Mouse (Mus musculus) gastrocnemius, postnatal 4 days (tissue): ENCODE results near the gene Ak9. TPM values are rescaled to one million over a fixed set of nuclear protein-coding genes. Genes with fewer than 3 reads are reported as not detected.

ENCODE experiments used
- DNase-seq, 2 experiments: peaks; one replicate each; pipeline ENCODE4 v3.0.0; 2021 to 2022; ENCODE audit warnings: low spot score in 2 of 2, mixed read lengths in 2 of 2
- long read RNA-seq, 2 experiments: library from polyadenylated mRNA; stranded (forward); transcript quantifications; one replicate each; pipeline ENCODE4 v2.0.0; 2021
- total RNA-seq, 2 experiments: library from RNA; stranded (reverse); gene quantifications; 2 replicates each; pipeline ENCODE4 v1.2.3; 2021

Ak9 gene
- total RNA-seq: not detected
- long read RNA-seq, experiment 1: 0 reads
- long read RNA-seq, experiment 2: 0 reads

DNA sequence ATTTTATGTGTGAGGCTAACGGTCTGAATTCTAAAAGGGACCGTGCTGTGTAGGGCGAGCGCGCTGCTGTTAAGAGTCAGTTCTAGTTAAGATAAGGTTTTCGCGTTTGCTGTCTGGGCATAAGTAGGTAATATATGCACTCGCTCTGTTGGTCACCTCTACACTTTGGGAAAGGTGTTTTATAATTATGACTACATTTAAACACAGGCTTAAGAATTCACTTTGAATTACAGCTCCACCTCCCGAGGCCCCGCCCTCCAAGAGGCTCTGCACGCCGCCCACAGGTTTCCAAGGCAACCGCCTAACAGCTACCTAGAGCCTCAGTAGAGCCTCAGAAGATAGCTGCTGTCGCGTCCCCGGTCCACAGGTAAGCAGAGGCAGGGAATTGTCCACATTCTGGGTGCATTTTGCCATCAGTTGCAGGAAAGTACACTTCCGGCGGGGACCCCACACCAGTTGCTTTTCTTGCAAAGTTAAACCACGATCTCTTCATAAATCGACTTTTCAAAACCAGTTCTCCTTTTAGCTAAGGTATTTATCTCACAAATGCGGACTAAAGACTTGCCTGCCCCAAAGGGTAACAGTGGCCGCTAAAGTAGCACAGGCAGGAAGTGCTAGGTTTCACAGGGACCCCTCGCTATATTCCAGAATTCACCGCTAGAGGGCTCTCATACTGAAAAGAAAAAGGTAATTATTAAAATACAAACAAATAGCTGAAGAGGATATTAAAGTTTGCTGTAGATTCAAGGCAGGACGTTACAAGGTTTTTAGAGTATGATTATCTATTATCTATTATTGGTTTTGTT lies at the start of gene Ak9:
Gene Ak9, plus strand, starts transcription at position 342 of the 806 bp plus-strand sequence.
- DNase-seq: peak; percentile 41 to 83

DNA sequence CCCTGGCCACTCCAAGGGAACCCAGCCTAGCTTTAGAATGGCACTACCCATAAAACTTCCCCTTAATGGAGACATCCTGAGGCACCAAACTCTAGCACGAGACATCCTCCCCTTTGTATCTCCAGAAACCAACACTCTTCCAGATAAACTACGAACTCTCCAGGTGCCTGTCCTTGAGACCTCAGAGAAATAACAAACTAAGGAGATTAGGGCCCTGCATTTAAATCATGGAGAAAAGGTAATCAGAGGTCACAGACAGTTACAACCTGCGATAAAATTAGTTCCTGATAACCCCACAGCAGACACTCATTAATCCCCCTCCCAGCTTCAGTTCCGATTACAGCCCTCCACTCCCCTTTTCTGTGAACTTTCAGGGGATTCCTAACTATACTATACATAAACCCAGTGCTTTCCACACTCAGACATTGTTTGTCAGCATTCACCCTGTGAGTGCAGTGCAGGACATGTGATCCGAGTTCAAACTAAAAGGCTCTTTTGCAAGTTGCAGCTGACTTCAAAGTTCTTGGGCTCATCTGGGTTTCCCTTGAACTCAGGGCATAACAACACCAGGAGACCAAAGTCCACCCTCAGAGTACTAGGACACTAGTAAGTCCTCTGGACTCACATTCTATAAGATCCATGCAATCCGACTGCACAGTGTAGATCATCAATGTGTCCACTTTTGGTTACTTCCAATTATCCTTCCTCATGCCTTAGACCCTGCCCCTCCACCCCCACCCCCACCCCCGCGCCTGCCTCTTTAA lies 43.4 kb upstream of the Ak9 start:
- DNase-seq: no peak

DNA sequence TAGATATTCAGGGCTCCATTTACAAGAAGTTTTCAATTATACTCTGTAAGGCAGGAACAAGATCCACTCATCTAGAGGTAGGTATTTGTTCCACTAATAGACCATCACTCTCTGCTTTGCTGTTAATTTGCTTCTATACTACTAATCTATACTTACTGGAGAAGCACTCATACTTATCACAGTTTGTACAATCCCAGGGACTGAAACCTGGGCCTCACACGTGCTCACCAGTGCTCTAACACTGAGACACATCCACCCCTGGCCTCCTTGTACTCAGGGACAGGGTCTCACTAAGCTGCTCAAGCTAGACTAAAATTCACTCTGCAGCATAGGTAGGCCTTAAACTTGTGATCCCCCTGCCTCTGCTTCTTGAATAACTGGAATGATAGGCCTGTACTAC lies 42.6 kb upstream of the Ak9 start:
- no peak for DNase-seq

GRCm38 (mm10) chr10:41261889-41262288 lies 41.9 kb upstream of the Ak9 start:
- no peak for DNase-seq

GRCm38 (mm10) chr10:41271860-41272259 lies 31.9 kb upstream of the Ak9 start:
- no peak for DNase-seq

- DNase-seq: no peak
Observed at GRCm38 (mm10) chr10:41274871-41275270, 28.9 kb upstream of the Ak9 start.

GRCm38 (mm10) chr10:41278808-41279207 lies 25.0 kb upstream of the Ak9 start:
- no peak for DNase-seq

DNA sequence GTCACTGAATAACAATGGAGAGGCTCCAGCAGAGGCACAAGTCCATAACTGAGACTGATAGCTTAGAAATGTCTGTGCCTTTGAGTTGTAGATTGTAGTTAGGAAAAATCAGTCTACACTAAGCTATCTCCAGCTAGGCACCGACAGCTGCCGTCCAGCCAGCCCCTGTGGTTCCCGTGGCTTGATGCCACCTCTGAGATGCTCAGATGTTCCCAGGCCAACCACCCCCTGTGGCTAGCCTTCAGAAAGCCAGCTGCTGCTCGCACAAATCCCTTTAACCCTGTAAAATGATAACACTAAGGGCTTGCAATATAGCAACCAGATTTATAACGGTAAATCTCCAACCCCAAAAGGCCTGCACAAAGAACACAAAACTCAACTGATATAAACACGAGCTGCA lies 23.6 kb upstream of the Ak9 start:
- DNase-seq: no peak

GRCm38 (mm10) chr10:41280796-41281195 lies 23.0 kb upstream of the Ak9 start:
- DNase-seq: no peak

- no peak for DNase-seq
Observed at GRCm38 (mm10) chr10:41282086-41282485, 21.7 kb upstream of the Ak9 start.

GRCm38 (mm10) chr10:41287618-41288017 lies 16.2 kb upstream of the Ak9 start:
- DNase-seq: no peak

- no peak for DNase-seq
Observed at GRCm38 (mm10) chr10:41288074-41288473, 15.7 kb upstream of the Ak9 start.

DNA sequence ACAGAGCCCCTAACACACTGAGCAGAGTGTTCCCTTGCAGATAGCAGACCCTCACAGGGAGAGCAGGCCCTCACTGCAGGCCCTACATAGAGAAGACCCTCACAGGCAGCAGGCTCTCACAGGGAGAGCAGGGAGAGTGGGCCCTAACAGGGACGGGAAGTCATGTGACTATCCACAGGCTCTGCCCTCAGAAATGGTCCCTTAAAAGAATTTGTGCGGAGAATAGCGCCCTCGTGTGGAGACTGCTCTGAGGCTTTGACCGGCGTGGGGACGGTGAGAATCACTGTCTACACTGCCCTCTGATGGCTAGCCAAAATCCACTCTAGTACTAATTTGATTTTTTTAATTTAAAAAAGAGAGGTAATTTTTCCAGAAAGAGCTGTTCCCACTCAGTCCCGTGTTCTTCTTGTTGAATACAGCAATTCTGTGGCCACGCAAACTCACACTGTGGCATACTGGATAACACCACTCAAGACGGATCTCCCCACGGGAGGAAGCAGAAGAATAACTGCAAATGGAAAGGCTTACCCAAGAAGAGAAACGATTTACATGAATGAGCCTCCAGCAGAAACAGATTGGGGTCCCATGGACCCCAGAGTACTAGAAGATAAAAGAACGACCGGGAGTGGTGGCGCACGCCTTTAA lies 14.9 kb upstream of the Ak9 start:
- peak; percentile 69 to 84 for DNase-seq

GRCm38 (mm10) chr10:41291021-41291420 lies 12.8 kb upstream of the Ak9 start:
- DNase-seq: no peak

- no peak for DNase-seq
Observed at GRCm38 (mm10) chr10:41293019-41293418, 10.8 kb upstream of the Ak9 start.

DNA sequence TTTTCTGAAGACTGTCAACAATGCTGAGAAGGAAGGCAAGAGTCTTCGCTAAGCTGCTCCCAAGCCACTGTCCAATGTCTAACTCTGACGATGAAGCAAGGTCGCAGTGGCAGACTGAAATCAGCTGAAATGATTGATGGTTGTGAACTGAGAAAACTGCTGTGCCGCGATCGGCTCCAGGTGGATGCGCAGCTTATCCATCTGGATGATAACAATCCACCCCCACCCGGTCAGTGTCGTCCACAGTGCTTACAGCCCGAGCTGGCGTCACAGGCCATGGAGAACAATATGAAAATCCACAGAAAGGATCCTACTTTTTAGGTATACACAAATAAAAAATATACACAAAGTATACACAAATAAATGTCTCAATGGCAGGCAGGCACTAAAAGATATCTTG lies 9.0 kb upstream of the Ak9 start:
- no peak for DNase-seq

DNA sequence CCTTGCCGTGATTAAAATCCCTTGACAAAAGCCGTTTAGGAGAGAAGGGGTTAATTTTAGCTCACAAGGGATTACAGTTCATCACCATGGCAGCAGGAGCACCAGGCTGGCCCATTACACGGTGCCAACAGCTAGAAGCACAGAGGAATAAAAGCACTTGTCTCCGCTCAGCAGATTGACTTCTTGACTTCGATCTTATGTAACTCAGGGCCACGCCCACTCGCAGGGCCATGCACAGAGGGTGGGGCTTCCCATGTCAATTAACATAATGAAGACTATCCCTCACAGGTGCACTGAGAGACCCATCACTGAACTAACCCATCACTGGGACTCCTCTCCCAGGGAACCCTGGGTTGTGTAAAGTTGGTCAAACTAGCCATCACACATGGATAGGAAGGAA lies 8.6 kb upstream of the Ak9 start:
- DNase-seq: no peak

DNA sequence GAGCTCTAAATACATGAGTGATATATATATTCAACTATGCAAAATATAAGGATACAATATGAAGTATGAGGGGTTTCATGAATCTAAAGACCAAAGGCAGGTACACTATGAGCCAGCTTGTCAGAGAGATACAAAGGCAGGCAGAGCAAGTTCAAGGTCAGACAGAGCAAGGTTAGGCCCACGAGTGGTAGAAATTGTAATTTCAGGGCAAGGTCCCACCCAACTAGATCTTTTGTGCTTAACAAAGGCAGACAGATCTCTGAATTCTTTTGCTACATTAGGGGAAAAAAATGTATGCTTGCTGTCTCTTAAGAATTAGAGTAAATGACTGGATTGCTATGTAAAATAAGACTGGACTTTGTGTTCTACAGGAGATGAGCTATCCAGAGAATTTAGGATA lies 3.6 kb upstream of the Ak9 start:
- no peak for DNase-seq

GRCm38 (mm10) chr10:41302689-41303431 lies 920 bp upstream of the Ak9 start, which contains the start of gene Fig4:
Gene Fig4 (minus strand): TSS chr10:41303260.
- DNase-seq: peak; percentile 72 to 89

DNA sequence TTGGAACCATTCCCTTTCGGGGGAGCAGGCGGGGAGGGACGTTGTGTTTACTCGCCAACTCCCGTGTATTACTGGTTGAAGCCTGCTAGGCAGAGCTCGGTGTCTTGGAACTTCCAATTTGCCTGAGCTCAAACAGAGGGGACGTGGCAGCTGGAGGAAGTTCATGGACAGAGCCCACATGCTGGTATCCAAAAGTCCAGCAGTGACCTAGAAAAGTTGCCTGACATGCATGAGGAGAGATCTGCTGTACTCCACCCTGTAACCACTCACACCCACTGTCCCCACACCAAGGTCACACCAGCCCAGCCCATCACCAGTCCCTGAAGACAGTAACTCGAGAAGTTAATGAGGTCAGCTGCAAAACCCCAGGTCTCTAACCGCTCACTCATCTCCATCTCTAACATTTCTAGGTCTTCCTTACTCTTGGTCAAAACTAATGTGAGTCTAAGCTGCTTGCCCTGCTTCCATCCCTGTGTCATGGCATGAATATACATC lies 1.2 kb downstream of the Ak9 start:
- DNase-seq: no peak

- DNase-seq: no peak
Observed at GRCm38 (mm10) chr10:41308205-41308604, 4.4 kb downstream of the Ak9 start.
